Mouse (Mus musculus): ENCODE data around the gene Ncl.

The Ncl gene

GRCm38 (mm10) chr1:86360441-86360840 is 1.2 kb upstream of the Ncl start:
- DNase-seq (ENCODE audit: low read depth, low spot score), result peak; percentile 31

GRCm38 (mm10) chr1:86359798-86360179 is 589 bp upstream of the Ncl start:
- peak; percentile 61 for DNase-seq (ENCODE audit: low read depth, low spot score)

GRCm38 (mm10) chr1:86358229-86358905 is 833 bp downstream of the Ncl start:
- DNase-seq (ENCODE audit: low read depth, low spot score), result no peak

DNA sequence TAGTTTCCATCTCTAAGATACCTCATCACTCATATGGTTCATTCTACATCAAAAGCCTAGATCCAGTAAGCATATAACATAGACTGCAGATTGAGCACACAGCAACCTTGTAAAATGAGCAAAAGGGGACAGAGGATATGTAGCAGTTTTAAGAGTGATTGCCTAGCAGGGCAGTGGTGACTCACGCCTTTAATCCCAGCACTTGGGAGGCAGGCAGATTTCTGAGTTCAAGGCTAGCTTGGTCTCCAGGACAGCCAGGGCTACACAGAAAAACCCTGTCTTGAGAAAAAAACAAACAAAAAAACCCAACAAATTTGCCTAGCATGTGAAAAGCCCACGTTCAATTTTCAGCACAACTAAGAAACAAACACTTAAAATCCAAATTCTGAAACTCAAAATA is 5.0 kb downstream of the Ncl start:
- no peak for DNase-seq (ENCODE audit: low read depth, low spot score)

GRCm38 (mm10) chr1:86350576-86350975 is 8.6 kb downstream of the Ncl start:
- no peak for DNase-seq (ENCODE audit: low read depth, low spot score)

DNA sequence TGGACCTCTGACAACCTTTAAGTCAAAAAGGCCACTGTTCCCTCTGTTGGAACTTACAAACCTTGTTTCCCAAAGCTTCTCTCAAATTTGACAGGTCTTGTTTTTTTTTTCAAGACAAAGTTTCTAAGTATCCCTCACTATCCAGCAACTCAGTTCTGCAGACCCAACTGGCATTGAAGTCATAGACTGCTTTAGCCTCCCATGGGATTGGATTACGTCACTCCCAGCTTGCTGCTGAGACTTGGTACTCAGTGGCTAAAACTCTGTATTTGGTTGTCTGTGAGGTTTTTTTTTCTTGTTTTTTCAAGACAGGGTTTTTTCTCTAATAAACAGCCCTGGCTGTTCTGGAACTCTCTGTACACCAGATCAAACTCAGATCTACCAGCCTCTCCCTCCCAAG is 9.5 kb downstream of the Ncl start:
- DNase-seq (ENCODE audit: low read depth, low spot score), result peak; percentile 40

- no peak for DNase-seq (ENCODE audit: low read depth, low spot score)
Observed at GRCm38 (mm10) chr1:86349201-86349600, 10.0 kb downstream of the Ncl start.

GRCm38 (mm10) chr1:86348801-86349200 is 10.4 kb downstream of the Ncl start:
- peak; percentile 45 for DNase-seq (ENCODE audit: low read depth, low spot score)

DNA sequence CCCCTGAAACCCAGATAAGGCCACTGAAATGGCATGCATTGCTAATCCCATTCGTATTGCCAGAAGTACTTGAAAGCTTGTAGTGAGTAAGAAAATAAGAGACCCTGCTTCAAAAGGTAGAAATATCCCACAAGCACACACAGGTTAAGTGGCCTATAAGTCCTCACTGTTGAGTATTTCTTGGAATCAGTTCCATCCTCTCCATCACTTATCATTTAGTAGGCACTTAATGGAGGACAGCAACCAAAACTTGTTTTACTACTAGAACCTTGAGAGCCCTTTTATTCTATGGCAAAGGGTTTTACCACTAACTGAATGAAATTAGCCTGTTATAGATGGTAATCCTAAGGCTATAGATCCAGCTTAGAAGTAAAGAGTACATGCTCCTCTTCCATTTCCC is 11.1 kb downstream of the Ncl start:
- no peak for DNase-seq (ENCODE audit: low read depth, low spot score)

- DNase-seq (ENCODE audit: low read depth, low spot score), result no peak
Observed at GRCm38 (mm10) chr1:86347716-86348045, 11.5 kb downstream of the Ncl start.

- peak; percentile 61 for DNase-seq (ENCODE audit: low read depth, low spot score)
Observed at GRCm38 (mm10) chr1:86346851-86347715, 12.1 kb downstream of the Ncl start.

GRCm38 (mm10) chr1:86345956-86346355 is 13.2 kb downstream of the Ncl start:
- no peak for DNase-seq (ENCODE audit: low read depth, low spot score)

GRCm38 (mm10) chr1:86345069-86345468 is 14.1 kb downstream of the Ncl start:
- DNase-seq (ENCODE audit: low read depth, low spot score), result no peak

GRCm38 (mm10) chr1:86343969-86344861 is 15.0 kb downstream of the Ncl start:
- peak; percentile 35 for DNase-seq (ENCODE audit: low read depth, low spot score)

- DNase-seq (ENCODE audit: low read depth, low spot score), result no peak
Observed at GRCm38 (mm10) chr1:86343087-86343645, 16.0 kb downstream of the Ncl start.

DNA sequence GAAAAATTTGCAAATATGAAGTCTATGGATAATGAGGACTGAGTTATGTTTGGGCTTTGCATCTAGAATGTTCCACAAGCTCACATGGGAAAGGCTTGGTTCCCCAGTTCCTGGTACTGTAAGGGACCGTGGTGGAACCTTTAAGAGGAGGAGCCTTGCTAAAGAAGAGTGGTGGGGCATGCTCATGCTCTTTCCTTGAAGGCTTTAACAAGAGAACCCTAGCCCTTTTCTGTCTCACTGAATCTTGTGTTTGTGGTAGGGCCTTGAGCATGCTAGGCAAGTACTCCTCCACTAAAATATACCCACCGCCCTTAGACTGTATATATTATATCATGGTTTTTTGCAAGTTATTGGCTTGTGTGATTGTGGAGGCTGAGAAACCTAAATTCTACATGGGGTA is 16.8 kb downstream of the Ncl start:
- DNase-seq (ENCODE audit: low read depth, low spot score), result no peak

DNA sequence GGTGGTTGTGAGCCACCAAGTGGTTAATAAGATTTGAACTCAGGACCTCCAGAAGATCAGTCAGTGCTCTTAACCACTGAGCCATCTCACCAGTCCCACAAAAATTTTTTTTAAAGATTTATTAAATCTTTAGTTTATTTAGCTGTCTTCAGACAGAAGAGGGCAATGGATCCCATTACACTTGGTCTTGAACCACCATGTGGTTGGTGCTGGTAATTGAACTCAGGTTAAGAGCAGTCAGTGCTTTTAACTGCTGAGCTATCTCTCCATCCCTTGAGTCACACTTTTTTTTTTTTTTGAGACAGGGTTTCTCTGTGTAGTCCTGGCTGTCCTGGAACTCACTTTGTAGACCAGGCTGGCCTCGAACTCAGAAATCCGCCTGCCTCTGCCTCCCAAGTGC is 18.1 kb downstream of the Ncl start:
- DNase-seq (ENCODE audit: low read depth, low spot score), result peak; percentile 57

DNA sequence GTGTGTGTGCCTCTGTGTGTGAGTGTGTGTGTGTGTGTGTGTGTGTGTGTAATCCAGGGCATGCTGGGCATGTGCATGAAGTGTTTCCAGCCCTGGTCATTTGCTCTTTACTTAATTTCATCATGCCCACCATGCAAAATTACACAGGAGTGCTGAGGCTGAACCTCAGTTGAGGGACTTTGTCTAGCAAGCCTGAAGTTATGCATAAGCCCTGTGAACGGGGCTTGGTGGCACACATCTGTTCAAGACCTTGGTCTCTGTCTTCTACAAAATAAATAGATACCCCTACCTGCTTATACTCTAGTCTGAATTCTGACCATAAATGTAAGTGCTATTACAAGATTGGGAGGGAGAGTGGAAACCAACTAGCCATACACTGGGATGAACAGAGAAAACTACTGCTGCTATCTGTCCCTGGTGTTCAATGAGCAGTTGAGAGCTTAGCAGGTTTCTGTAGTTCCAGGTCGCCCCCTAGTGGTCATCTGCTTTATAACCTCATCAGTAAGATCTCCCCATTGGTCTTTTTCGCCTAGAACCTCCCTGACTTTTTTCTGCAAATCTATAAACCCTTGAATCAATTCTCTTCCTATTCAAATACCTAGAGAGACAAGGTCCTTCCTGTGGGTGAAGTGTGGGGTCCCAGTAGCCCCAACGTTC is 19.9 kb downstream of the Ncl start:
- DNase-seq (ENCODE audit: low read depth, low spot score), result peak; percentile 94

GRCm38 (mm10) chr1:86336330-86336729 is 22.9 kb downstream of the Ncl start:
- DNase-seq (ENCODE audit: low read depth, low spot score), result no peak

DNA sequence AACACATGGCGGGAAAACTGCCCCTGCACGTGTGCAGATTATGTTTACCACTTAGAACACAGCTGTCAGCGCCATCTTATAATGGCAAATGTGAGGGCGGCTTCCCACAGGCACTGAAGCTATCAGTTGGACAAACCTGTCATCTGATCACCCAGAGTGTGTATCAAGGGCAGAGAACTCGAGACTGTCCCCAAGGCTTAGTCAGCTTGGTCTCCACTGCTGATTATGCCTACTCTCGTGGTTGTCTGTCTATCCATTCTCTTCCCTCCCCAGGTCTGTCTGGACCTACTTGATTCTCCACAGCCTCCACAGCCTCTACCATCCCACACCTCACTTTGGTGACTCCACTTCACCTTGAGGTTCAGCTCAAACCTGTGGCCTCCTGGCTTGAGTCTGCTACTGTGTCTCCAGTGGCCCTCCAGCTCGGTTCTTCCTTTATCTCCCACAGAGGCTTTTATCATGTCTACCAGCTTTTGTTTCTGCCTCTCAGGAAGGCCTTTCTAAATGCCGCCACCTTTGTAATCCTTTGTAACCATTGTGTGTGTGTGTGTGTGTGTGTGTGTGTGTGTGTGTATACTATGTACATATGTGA is 38.3 kb downstream of the Ncl start:
- no peak for DNase-seq (ENCODE audit: low read depth, low spot score)

DNA sequence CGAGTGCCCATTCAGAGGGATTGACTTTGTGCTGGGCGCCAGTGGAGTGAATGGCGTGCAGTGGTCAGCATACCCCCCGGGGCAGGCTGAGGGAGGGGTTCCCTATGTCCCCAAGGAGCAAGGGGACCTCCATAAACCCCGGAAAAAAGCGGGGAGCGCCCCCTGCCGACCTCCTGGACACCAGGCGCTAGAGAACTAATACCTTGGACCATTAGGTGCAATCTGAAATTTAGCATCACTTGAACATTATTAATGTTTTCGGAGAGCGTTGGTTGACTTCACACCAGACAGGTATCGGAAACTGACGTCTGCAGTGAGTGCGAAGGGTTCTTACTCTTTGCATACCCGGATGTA is 45.5 kb downstream of the Ncl start:
- no peak for DNase-seq (ENCODE audit: low read depth, low spot score)

All from 3T3-L1 (cell line).